Mouse (Mus musculus) forebrain, embryonic 14.5 days (tissue): ENCODE results near the gene Cd83. TPM values are rescaled to one million over a fixed set of nuclear protein-coding genes. Genes with fewer than 3 reads are reported as not detected.

ENCODE experiments used
- ATAC-seq: fragments of 200-750 bp; cut with Nextera tagmentation; 2 replicates; pipeline ENCODE4 v1.8.0; 2017; ENCODE audit warnings: mild to moderate bottlenecking, moderate library complexity
- DNase-seq: peaks from one replicate; pipeline ENCODE4 v3.0.0-alpha.2; 2015; ENCODE audit warnings: low spot score
- H3K27ac ChIP-seq: fragments of 300-500 bp; sonication (generic); 2 replicates; pipeline ENCODE4 v1.5.1; 2014; ENCODE audit warnings: low read depth, mild to moderate bottlenecking, control low read depth, low read length, moderate library complexity
- H3K27me3 ChIP-seq: fragments of 300-500 bp; sonication (generic); replicated peaks from 2 replicates; pipeline ENCODE4 v1.6.1; 2014; ENCODE audit warnings: low read length, control low read depth, mixed read lengths; ENCODE audit not compliant: control insufficient read depth, insufficient read depth
- H3K36me3 ChIP-seq: fragments of 300-500 bp; sonication (generic); 2 replicates; pipeline ENCODE4 v1.6.1; 2014; ENCODE audit warnings: low read length, control low read depth; ENCODE audit not compliant: control insufficient read depth, insufficient read depth
- H3K4me1 ChIP-seq: fragments of 300-500 bp; sonication (generic); 2 replicates; pipeline ENCODE4 v1.6.1; 2014; ENCODE audit warnings: antibody characterized with exemption, low read length, control low read depth; ENCODE audit not compliant: control insufficient read depth, insufficient read depth
- H3K4me2 ChIP-seq: fragments of 300-500 bp; sonication (generic); 2 replicates; pipeline ENCODE4 v1.6.1; 2014; ENCODE audit warnings: mild to moderate bottlenecking, control low read depth, low read length
- H3K4me3 ChIP-seq: fragments of 300-500 bp; sonication (generic); 2 replicates; pipeline ENCODE4 v1.5.1; 2014; ENCODE audit warnings: low read depth, low read length, control low read depth
- H3K9ac ChIP-seq: fragments of 300-500 bp; sonication (generic); 2 replicates; pipeline ENCODE4 v1.6.1; 2014; ENCODE audit warnings: mild to moderate bottlenecking, low read length, control low read depth, moderate library complexity
- H3K9me3 ChIP-seq: fragments of 300-500 bp; sonication (generic); replicated peaks from 2 replicates; pipeline ENCODE4 v1.6.1; 2016; ENCODE audit warnings: low read length, control low read depth, mixed read lengths; ENCODE audit not compliant: control insufficient read depth
- WGBS: fragments of 180-500 bp; shearing (Covaris S2); extraction: QIAGEN DNeasy Blood & Tissue Kit; methylation state at CpG from one replicate; pipeline ENCODE4 v1.1.7; 2014; 5-methylcytosine and 5-hydroxymethylcytosine counted together
- polyA plus RNA-seq: library from polyadenylated mRNA; unstranded; fragments of >200 nt; fragmentation: Nextera tagmentation; extraction: Ambion mirVana; gene quantifications from 2 replicates; pipeline ENCODE4 v1.2.1, GENCODE M21; 2014

Gene Cd83
- polyA plus RNA-seq, 1 experiment from 2014 or later = 9.1 TPM

DNA sequence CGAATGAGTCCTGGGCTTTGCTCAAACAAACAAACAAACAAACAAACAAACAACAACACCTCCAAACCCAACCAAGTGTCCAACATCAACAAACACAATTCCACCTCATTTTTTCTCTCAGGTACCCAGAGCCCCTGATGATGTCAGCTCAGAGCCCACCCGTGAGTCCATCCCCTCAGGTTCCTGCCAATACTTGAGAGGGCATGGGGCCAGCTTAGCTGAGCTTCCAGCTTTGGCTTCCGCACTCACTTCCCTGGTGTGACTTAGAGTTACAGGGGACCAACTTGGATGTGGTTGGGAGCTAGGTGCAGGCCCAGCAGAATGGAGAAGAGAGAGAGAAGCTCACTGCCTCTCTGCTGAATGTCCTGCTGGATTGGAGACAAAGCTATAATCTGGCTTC lies 27.3 kb downstream of the Cd83 start:
- Histone ChIP-seq H3K4me3 (no peak overlapping the region), H3K27ac (no peak overlapping the region), H3K9ac (no peak overlapping the region), H3K4me2 (no peak overlapping the region), H3K27me3 (no peaks in the 10 kb centered on the region), H3K4me1 (peaks cover 7% of the 10 kb centered on the region), H3K9me3 (no peaks in the 10 kb centered on the region), H3K36me3 (no peaks in the 10 kb centered on the region)
- ATAC-seq = no peak
- 88% methylated on average over 3 of the region's 3 CpGs for WGBS
- no peak for DNase-seq

DNA sequence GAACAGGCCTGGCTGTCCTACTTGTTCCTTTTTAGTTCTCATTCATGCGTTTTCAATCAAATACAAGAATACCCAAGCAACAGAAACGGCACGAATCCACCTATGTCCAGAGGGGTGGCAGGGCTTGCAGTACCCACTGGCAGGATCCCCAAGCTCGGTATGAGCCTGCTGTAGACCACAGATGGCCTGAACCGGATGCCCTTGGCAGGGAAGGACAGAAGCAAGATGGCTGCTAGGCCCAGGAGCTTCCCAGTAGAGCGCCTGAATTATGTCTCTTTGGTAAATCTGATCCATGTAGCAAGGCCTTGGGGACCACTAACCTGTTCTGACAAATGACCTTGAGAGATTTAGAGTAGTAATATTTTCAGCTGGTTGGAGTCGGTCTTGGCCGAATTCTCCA lies 28.9 kb downstream of the Cd83 start:
- Histone ChIP-seq H3K4me3 (no peak overlapping the region), H3K36me3 (no peaks in the 10 kb centered on the region), H3K4me1 (no peaks in the 10 kb centered on the region), H3K27me3 (no peaks in the 10 kb centered on the region), H3K4me2 (no peak overlapping the region), H3K9ac (no peak overlapping the region), H3K27ac (no peak overlapping the region), H3K9me3 (no peaks in the 10 kb centered on the region)
- ATAC-seq = no peak
- no peak for DNase-seq
- WGBS = 90% methylated on average over 8 of the region's 8 CpGs

DNA sequence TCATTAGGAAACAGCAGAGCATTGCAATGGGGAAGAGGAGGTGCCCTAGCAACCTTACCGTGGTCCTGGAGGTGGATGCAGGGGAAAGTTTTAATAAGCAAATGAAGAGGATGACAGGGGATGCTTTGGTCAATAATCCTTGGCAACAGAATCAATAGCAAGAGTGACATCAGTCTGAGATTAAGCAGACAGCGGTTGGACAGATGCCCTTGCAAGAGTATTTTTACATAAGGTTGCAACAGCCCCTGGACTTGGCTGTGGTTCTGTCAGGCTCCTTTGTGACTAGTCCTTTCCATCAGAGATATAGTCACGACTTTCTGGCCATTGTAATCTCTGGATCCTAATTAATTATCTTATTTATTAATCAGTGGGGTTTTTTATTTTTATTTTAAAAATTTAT lies 32.9 kb downstream of the Cd83 start:
- Histone ChIP-seq H3K4me3 (no peak overlapping the region), H3K27me3 (no peaks in the 10 kb centered on the region), H3K9ac (no peak overlapping the region), H3K36me3 (no peaks in the 10 kb centered on the region), H3K9me3 (no peaks in the 10 kb centered on the region), H3K27ac (no peak overlapping the region), H3K4me2 (no peak overlapping the region), H3K4me1 (no peaks in the 10 kb centered on the region)
- no peak for ATAC-seq
- no peak for DNase-seq
- WGBS = 69% methylated on average over 3 of the region's 3 CpGs

DNA sequence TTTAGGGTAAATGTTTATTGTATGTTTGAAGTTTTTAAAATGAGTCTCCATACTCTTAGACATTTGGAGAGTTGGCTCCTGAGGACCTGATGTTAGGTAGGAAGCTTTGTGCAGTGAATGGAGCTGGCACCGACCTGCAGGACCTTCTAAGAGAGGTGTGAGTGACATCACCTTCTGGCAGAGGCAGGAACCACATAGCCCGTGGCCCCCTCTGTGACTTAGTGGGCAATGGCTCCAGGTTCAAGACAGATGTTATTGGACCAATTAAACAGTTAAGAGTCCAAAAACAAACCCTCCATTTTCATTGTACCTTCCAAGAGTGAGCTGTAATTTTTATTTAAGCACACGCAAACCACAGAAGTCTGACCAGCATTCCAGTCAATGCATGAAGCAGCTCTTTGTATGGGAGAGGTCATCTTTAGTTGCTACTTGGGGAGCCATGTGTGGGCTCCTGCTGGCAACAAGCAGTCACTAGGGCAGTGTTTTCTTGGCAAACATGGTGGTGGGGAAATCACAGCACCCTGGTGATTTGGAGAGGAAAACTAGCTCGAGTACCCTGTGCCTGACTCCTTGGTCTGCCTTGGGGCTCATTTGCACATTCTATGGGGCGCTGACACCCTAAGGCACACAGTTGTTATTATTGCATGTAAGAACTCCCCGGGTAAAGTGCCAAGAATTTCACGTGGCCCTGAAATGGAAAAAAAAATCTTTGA lies 33.9 kb downstream of the Cd83 start:
- H3K4me2 ChIP-seq = no peak overlapping the region
- no peaks in the 10 kb centered on the region for H3K36me3 ChIP-seq
- H3K27me3 ChIP-seq = no peaks in the 10 kb centered on the region
- DNase-seq (no peak), ATAC-seq (no peak)
- H3K9ac ChIP-seq = no peak overlapping the region
- no peaks in the 10 kb centered on the region for H3K4me1 ChIP-seq
- no peak overlapping the region for H3K4me3 ChIP-seq
- 74% methylated on average over 7 of the region's 7 CpGs for WGBS
- no peak overlapping the region for H3K27ac ChIP-seq
- H3K9me3 ChIP-seq = no peaks in the 10 kb centered on the region

DNA sequence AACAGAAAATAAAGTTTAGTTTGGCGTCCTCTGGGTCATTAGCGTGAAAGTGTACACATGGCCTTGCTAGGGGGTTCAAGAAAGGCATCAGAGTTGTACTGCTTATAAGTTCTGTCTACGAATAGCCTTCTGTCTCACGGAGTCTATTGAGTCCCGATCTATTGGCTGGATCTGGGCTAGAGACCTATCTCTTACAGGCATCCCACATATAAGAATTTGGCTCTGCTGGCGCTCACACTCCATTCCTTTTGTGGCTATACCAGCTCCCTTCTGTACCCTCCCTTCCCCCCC lies 34.4 kb downstream of the Cd83 start:
- DNase-seq (no peak), ATAC-seq (no peak)
- WGBS = 90% methylated on average over 6 of the region's 6 CpGs
- H3K27ac ChIP-seq = no peak overlapping the region
- H3K4me1 ChIP-seq = no peaks in the 10 kb centered on the region
- no peaks in the 10 kb centered on the region for H3K9me3 ChIP-seq
- no peak overlapping the region for H3K4me2 ChIP-seq
- H3K36me3 ChIP-seq = no peaks in the 10 kb centered on the region
- no peak overlapping the region for H3K9ac ChIP-seq
- H3K27me3 ChIP-seq = no peaks in the 10 kb centered on the region
- H3K4me3 ChIP-seq = no peak overlapping the region

DNA sequence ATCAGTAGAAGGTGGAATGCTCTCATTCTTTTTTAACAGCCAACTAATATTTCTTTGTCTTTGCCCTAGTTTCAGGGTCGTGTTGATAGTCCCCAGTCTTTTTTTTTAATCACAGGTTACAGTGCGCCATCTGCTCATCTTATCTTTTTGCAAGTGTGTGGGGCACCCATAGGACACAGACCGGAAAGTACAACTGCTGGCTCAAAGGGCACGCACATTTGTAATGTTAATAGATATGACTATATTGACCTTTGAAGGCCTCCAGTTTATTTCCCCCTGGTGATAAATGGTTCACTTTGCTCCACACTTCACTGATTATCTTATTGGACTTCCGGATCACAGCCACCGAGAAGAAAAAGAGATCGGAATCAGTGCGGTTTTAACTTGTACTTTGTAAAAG lies 35.5 kb downstream of the Cd83 start:
- Histone ChIP-seq H3K4me2 (no peak overlapping the region), H3K4me1 (no peaks in the 10 kb centered on the region), H3K4me3 (no peak overlapping the region), H3K27me3 (no peaks in the 10 kb centered on the region), H3K9ac (no peak overlapping the region), H3K9me3 (no peaks in the 10 kb centered on the region), H3K27ac (no peak overlapping the region), H3K36me3 (no peaks in the 10 kb centered on the region)
- DNase-seq = no peak
- 91% methylated on average over 8 of the region's 8 CpGs for WGBS
- no peak for ATAC-seq

DNA sequence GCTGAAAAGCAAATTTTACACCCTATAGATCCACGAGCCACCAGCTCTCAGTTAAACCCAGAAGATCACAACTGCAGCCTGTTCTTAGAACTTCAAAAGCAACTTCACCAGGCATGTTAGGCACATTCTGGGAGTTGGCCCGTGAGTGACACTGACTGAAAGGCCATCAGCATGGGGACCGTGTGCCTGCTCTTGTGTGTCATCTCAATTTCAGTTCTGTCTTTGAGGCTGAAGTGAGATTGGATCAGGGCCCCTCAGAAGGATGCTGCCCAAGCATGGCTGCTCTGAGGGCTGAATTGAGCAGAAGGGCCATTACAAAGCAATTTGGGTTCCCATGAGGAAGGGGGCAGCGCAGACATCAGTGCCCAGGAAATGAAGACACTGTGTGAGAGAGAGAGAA lies 37.7 kb downstream of the Cd83 start:
- Histone ChIP-seq H3K4me1 (no peaks in the 10 kb centered on the region), H3K27me3 (no peaks in the 10 kb centered on the region), H3K9me3 (no peaks in the 10 kb centered on the region), H3K9ac (no peak overlapping the region), H3K27ac (no peak overlapping the region), H3K4me2 (no peak overlapping the region), H3K4me3 (no peak overlapping the region), H3K36me3 (no peaks in the 10 kb centered on the region)
- 78% methylated on average over 4 of the region's 4 CpGs for WGBS
- DNase-seq (no peak), ATAC-seq (no peak)

DNA sequence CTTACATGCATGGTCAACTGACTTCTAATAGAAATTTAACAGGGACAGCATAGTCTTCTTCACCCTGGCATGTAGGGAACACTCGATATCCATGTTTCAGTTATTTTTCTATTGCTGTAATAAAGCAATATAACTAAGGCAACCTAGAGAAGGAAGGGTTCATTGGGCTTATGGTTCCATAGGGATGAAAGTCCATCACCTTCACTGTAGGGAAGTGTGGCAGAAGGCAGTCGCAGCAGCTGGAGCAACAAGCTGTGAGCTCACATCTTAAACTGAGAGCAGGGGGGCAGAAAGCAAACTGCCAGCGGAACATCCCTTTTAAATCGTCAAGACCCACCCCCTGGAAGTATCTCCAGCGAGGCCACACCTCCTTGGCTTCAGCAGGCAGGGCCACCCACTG lies 44.1 kb downstream of the Cd83 start:
- Histone ChIP-seq H3K9me3 (no peaks in the 10 kb centered on the region), H3K27me3 (no peaks in the 10 kb centered on the region), H3K36me3 (no peaks in the 10 kb centered on the region), H3K9ac (no peak overlapping the region), H3K4me1 (no peaks in the 10 kb centered on the region), H3K4me2 (no peak overlapping the region), H3K27ac (no peak overlapping the region), H3K4me3 (no peak overlapping the region)
- DNase-seq (no peak), ATAC-seq (no peak)
- 52% methylated on average over 5 of the region's 5 CpGs for WGBS

DNA sequence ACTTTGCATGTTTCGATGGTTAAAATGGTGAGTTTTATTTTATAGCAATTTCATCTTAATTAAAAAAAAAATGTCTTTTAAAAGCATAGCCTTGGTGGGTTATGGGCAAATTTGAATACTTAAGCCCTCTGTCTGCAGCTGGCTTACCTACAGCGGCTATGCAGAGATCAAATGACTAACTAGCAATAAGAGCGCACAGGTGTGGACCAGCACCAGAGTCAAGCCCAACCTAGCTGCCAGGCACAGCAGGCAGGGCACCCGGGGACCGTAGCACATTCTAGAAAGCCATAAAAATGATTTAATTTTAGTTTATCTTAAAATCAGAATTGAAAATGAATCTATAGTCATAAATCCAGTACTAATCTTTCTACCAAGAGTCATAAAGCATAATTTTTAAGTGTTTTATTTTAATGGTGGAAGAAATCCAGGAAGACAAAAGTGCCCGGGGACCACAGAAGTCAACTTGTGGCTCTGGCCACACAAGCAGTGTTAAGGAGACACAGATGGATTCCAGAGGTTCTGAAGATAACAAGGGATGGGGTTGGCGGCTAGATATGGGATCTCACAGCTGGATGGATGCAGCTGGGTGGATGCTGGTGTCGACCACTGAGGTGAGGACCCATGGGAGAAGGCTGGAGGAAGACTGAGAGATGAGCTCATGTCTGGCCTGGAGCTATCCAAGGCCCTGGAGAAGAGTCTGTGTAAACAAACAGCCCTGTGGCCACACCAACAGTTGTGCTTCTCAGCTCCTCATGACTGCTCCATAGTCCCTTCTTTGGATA lies 46.5 kb downstream of the Cd83 start:
- DNase-seq (no peak), ATAC-seq (no peak)
- Histone ChIP-seq H3K36me3 (no peaks in the 10 kb centered on the region), H3K9ac (no peak overlapping the region), H3K27ac (no peak overlapping the region), H3K4me3 (no peak overlapping the region), H3K9me3 (no peaks in the 10 kb centered on the region), H3K4me2 (no peak overlapping the region), H3K27me3 (no peaks in the 10 kb centered on the region), H3K4me1 (no peaks in the 10 kb centered on the region)
- WGBS = 90% methylated on average over 8 of the region's 8 CpGs
